Mouse (Mus musculus) G1E (cell line): ENCODE measurements around the gene Rem2.

ENCODE experiments used
- CTCF ChIP-seq: IDR thresholded peaks from 2 replicates; pipeline ENCODE4 v1.5.1; 2012; ENCODE audit warnings: low read depth, low read length, inconsistent platforms, mixed read lengths
- GATA1 ChIP-seq: IDR thresholded peaks from 2 replicates; pipeline ENCODE4 v1.6.1; 2012; ENCODE audit warnings: borderline replicate concordance, low read length, inconsistent platforms, mixed read lengths
- GATA2 ChIP-seq: IDR thresholded peaks from 2 replicates; pipeline ENCODE4 v1.6.1; 2012; ENCODE audit warnings: low read depth, low read length, inconsistent platforms, borderline replicate concordance
- POLR2AphosphoS5 ChIP-seq: IDR thresholded peaks from 2 replicates; pipeline ENCODE4 v1.6.1; 2012; ENCODE audit warnings: low read depth, low read length, inconsistent platforms; ENCODE audit not compliant: insufficient replicate concordance
- TAL1 ChIP-seq: conservative IDR thresholded peaks from 2 replicates; pipeline ENCODE4 v1.6.1; 2012; ENCODE audit warnings: low read depth, low read length, inconsistent platforms, mixed read lengths

DNA sequence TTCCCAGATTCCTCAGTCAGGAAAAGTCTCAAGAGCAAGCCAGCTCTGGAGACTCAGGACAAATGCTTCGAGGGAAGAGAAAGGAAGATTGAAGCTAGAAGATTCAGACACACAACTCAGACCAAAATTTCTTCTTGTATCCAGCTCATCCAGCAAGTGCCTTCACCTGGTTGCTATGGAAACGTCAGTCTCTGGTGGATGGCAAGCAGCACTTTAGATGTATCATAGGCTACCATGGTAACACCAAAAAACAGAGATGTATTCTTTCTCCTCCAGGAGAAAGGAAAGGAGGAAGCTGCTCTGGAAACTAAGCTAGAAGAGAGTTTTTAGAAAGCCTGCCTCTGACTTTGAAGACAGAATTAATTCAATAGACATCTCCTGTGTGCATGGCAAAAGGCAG lies 11.8 kb downstream of the Rem2 start:
- TF ChIP-seq CTCF (no peak), GATA1 (no peak), TAL1 (no peak), GATA2 (no peak), POLR2AphosphoS5 (no peak)
